Mouse (Mus musculus) liver, adult 2 months (tissue): ENCODE measurements around the gene Cep290. TPM values are rescaled to one million over a fixed set of nuclear protein-coding genes. Genes with fewer than 3 reads are reported as not detected.

Source experiments
- DNase-seq: peaks from one replicate; pipeline ENCODE4 v3.0.0-alpha.2; 2011; ENCODE audit warnings: low read depth, low spot score; ENCODE audit errors: extremely low read depth
- H3K27ac ChIP-seq: fragments of 200-500 bp; replicated peaks from 2 replicates; pipeline ENCODE4 v1.5.1; 2012; ENCODE audit warnings: low read depth, mild to moderate bottlenecking, control low read depth, inconsistent platforms, low read length; ENCODE audit not compliant: insufficient read depth
- H3K27me3 ChIP-seq: fragments of 200-500 bp; 2 replicates; pipeline ENCODE4 v1.6.1; 2012; ENCODE audit warnings: mild to moderate bottlenecking, moderate library complexity, low read length, inconsistent platforms; ENCODE audit not compliant: control insufficient read depth, insufficient read depth
- H3K36me3 ChIP-seq: fragments of 200-500 bp; 2 replicates; pipeline ENCODE4 v1.6.1; 2012; ENCODE audit warnings: low read length, inconsistent platforms; ENCODE audit not compliant: control insufficient read depth, insufficient read depth
- H3K4me1 ChIP-seq: fragments of 200-500 bp; 2 replicates; pipeline ENCODE4 v1.6.1; 2011; ENCODE audit warnings: low read length; ENCODE audit not compliant: control insufficient read depth, insufficient read depth
- H3K4me3 ChIP-seq: fragments of 200-500 bp; 2 replicates; pipeline ENCODE4 v1.5.1; 2011; ENCODE audit warnings: low read depth, mild to moderate bottlenecking, control low read depth, low read length, moderate library complexity; ENCODE audit not compliant: insufficient read depth
- H3K79me2 ChIP-seq: fragments of 200-500 bp; 2 replicates; pipeline ENCODE4 v1.6.1; 2012; ENCODE audit warnings: inconsistent platforms, mild to moderate bottlenecking, low read length, moderate library complexity; ENCODE audit not compliant: control insufficient read depth, insufficient read depth
- H3K9ac ChIP-seq: fragments of 200-500 bp; 2 replicates; pipeline ENCODE4 v1.6.1; 2012; ENCODE audit warnings: low read depth, mild to moderate bottlenecking, control low read depth, inconsistent platforms, low read length
- CTCF ChIP-seq: fragments of 200-500 bp; IDR thresholded peaks from 2 replicates; pipeline ENCODE4 v1.5.1; 2011; ENCODE audit warnings: low read depth, low read length, control low read depth
- POLR2A ChIP-seq: fragments of 200-500 bp; IDR thresholded peaks from 2 replicates; pipeline ENCODE4 v1.6.1; 2011; ENCODE audit warnings: low read length, control low read depth; ENCODE audit not compliant: insufficient read depth; ENCODE audit errors: extremely low read depth
- WGBS: fragments of 180-500 bp; shearing (Covaris S2); methylation state at CpG from one replicate; pipeline ENCODE4 v1.1.7; 2018; 5-methylcytosine and 5-hydroxymethylcytosine counted together
- polyA plus RNA-seq: library from polyadenylated mRNA; depleted of rRNA; stranded (reverse); fragments of >200 nt; gene quantifications from 2 replicates; pipeline ENCODE4 v1.2.3, GENCODE M21; 2012; rRNA removed
- total RNA-seq: library from RNA; depleted of rRNA; stranded (reverse); fragments of >200 nt; gene quantifications from 2 replicates; pipeline ENCODE4 v1.2.3, GENCODE M21; 2014; rRNA removed

The Cep290 gene
- total RNA-seq (2.3 and 3.0 TPM in 2 replicates), polyA plus RNA-seq (0.10 TPM in 2 replicates)

GRCm38 (mm10) chr10:100487097-100487978 is at the start of gene Cep290, which contains the start of gene Tmtc3:
Cep290 (plus strand) TSS chr10:100487558.
Tmtc3 (minus strand) TSS chr10:100487350.
- no peaks in the 10 kb centered on the region for H3K79me2 ChIP-seq
- peak; percentile 99 for DNase-seq
- no peaks in the 10 kb centered on the region for H3K27me3 ChIP-seq
- H3K9ac ChIP-seq = peak within 1 kb of the TSS; percentile 78
- no peak for TF ChIP-seq CTCF
- TF ChIP-seq POLR2A = peak; percentile 57; the same call in 1 of the 2 replicates
- H3K4me3 ChIP-seq = peak within 1 kb of the TSS; percentile 81
- 0 out of 2 replicates have a peak, but pooled peaks cover 2% of the 10 kb centered on the region for H3K36me3 ChIP-seq
- no peak within 1 kb of the TSS for H3K27ac ChIP-seq
- H3K4me1 ChIP-seq = peaks cover 3% of the 10 kb centered on the region; the same call in 1 of the 2 replicates
- under 1% methylated on average over 63 of the region's 63 CpGs for WGBS

- TF ChIP-seq POLR2A = no peak
- no peak for TF ChIP-seq CTCF
- Histone ChIP-seq H3K4me1 (no peaks in the 10 kb centered on the region), H3K27me3 (no peaks in the 10 kb centered on the region), H3K9ac (no peak overlapping the region), H3K36me3 (peaks cover 28% of the 10 kb centered on the region), H3K27ac (no peak overlapping the region), H3K79me2 (no peaks in the 10 kb centered on the region), H3K4me3 (no peak overlapping the region)
- DNase-seq = no peak
Observed at GRCm38 (mm10) chr10:100449394-100449793, 38.0 kb upstream of the Cep290 start.

GRCm38 (mm10) chr10:100460515-100460914 is 26.8 kb upstream of the Cep290 start:
- no peaks in the 10 kb centered on the region for H3K4me1 ChIP-seq
- no peaks in the 10 kb centered on the region for H3K79me2 ChIP-seq
- H3K4me3 ChIP-seq = no peak overlapping the region
- no peaks in the 10 kb centered on the region for H3K27me3 ChIP-seq
- no peak for DNase-seq
- no peak overlapping the region for H3K27ac ChIP-seq
- no peak overlapping the region for H3K9ac ChIP-seq
- peaks cover 23% of the 10 kb centered on the region for H3K36me3 ChIP-seq
- TF ChIP-seq CTCF = no peak
- no peak for TF ChIP-seq POLR2A

GRCm38 (mm10) chr10:100475040-100475439 is 12.3 kb upstream of the Cep290 start:
- peaks cover 6% of the 10 kb centered on the region for H3K36me3 ChIP-seq
- WGBS = 54% methylated on average over 3 of the region's 3 CpGs
- H3K9ac ChIP-seq = no peak overlapping the region
- no peaks in the 10 kb centered on the region for H3K79me2 ChIP-seq
- H3K4me3 ChIP-seq = no peak overlapping the region
- DNase-seq = no peak
- TF ChIP-seq CTCF (0 out of 2 replicates have a peak, but pooled peaks have one; percentile 18), POLR2A (no peak)
- H3K4me1 ChIP-seq = no peaks in the 10 kb centered on the region
- no peak overlapping the region for H3K27ac ChIP-seq
- H3K27me3 ChIP-seq = no peaks in the 10 kb centered on the region

GRCm38 (mm10) chr10:100479538-100479937 is 7.8 kb upstream of the Cep290 start:
- WGBS = 93% methylated on average over 3 of the region's 3 CpGs
- Histone ChIP-seq H3K27ac (no peak overlapping the region), H3K9ac (no peak overlapping the region), H3K36me3 (peaks cover 3% of the 10 kb centered on the region; the same call in 1 of the 2 replicates), H3K4me3 (no peak overlapping the region), H3K4me1 (no peaks in the 10 kb centered on the region), H3K79me2 (no peaks in the 10 kb centered on the region), H3K27me3 (no peaks in the 10 kb centered on the region)
- no peak for TF ChIP-seq POLR2A
- TF ChIP-seq CTCF = no peak
- DNase-seq = no peak

- Histone ChIP-seq H3K27ac (no peak overlapping the region), H3K36me3 (0 out of 2 replicates have a peak, but pooled peaks cover 2% of the 10 kb centered on the region), H3K4me1 (peaks cover 3% of the 10 kb centered on the region; the same call in 1 of the 2 replicates), H3K27me3 (no peaks in the 10 kb centered on the region), H3K9ac (peak overlapping the region; percentile 70), H3K79me2 (no peaks in the 10 kb centered on the region), H3K4me3 (peak overlapping the region; percentile 81)
- TF ChIP-seq POLR2A = no peak
- TF ChIP-seq CTCF = no peak
- no peak for DNase-seq
- under 1% methylated on average over 13 of the region's 13 CpGs for WGBS
Observed at GRCm38 (mm10) chr10:100486701-100487096, 659 bp upstream of the Cep290 start.
